Mouse (Mus musculus) brain, adult 2 months (tissue): ENCODE data around the gene Dennd1a.
A peak's percentile ranks its signal among the peaks of the same experiment; 100 is the strongest.

Experiments
- DNase-seq: peaks from one replicate; pipeline ENCODE4 v3.0.0; 2011; ENCODE audit warnings: low read depth, low spot score

Dennd1a gene

GRCm38 (mm10) chr2:38165966-38166365 is 121.2 kb downstream of the Dennd1a start:
- DNase-seq: peak; percentile 25

GRCm38 (mm10) chr2:38164326-38165035 is 122.7 kb downstream of the Dennd1a start:
- no peak for DNase-seq

GRCm38 (mm10) chr2:38162486-38162885 is 124.7 kb downstream of the Dennd1a start:
- peak; percentile 35 for DNase-seq

- no peak for DNase-seq
Observed at GRCm38 (mm10) chr2:38161484-38161883, 125.7 kb downstream of the Dennd1a start.

- no peak for DNase-seq
Observed at GRCm38 (mm10) chr2:38159736-38160135, 127.5 kb downstream of the Dennd1a start.

- DNase-seq: no peak
Observed at GRCm38 (mm10) chr2:38157002-38157401, 130.2 kb downstream of the Dennd1a start.

- DNase-seq: no peak
Observed at GRCm38 (mm10) chr2:38156001-38156400, 131.2 kb downstream of the Dennd1a start.

GRCm38 (mm10) chr2:38144831-38145230 is 142.4 kb downstream of the Dennd1a start:
- no peak for DNase-seq

- DNase-seq: peak; percentile 59
Observed at GRCm38 (mm10) chr2:38144067-38144779, 143.0 kb downstream of the Dennd1a start.

- DNase-seq: no peak
Observed at GRCm38 (mm10) chr2:38142905-38143304, 144.3 kb downstream of the Dennd1a start.

- DNase-seq: no peak
Observed at GRCm38 (mm10) chr2:38142210-38142609, 145.0 kb downstream of the Dennd1a start.

- DNase-seq: no peak
Observed at GRCm38 (mm10) chr2:38139536-38139935, 147.7 kb downstream of the Dennd1a start.

- peak; percentile 92 for DNase-seq
Observed at GRCm38 (mm10) chr2:38137086-38137485, 150.1 kb downstream of the Dennd1a start.

GRCm38 (mm10) chr2:38135427-38135826 is 151.8 kb downstream of the Dennd1a start:
- peak; percentile 31 for DNase-seq

GRCm38 (mm10) chr2:38133036-38133825 is 154.0 kb downstream of the Dennd1a start:
- peak; percentile 73 for DNase-seq

GRCm38 (mm10) chr2:38132233-38132822 is 154.9 kb downstream of the Dennd1a start:
- no peak for DNase-seq

GRCm38 (mm10) chr2:38131538-38131937 is 155.7 kb downstream of the Dennd1a start:
- DNase-seq: no peak

GRCm38 (mm10) chr2:38129961-38130802 is 157.0 kb downstream of the Dennd1a start:
- no peak for DNase-seq

- no peak for DNase-seq
Observed at GRCm38 (mm10) chr2:38126383-38126732, 160.8 kb downstream of the Dennd1a start.

GRCm38 (mm10) chr2:38125671-38126382 is 161.4 kb downstream of the Dennd1a start:
- DNase-seq: peak; percentile 41
